In the genomic region with DNA sequence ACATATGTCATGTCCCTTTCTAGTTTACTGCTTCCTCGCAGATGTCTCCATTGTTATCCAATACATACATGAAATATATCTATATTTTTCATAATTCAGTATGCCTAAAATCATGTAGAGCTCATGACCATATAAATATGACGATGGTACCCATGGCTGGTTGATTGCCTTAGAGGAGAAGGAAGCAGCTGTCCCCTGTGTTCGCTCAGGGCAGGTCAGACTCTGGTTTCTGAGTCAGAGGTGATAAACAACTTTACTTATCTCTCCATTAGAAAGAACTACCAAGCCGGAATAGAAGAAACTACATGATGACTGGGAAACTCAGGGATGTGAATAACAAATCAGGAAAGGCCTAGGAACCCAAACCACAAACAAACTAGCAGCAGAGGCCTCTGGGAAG, we compare ENCODE assay signal across 22 mouse cellular contexts.
"Had no signal": no experiment of that assay in that cellular context is flagged by ENCODE, and none has a peak within 500 bp of the region (broad histone marks: within the 10 kb centered on the region; RNA-seq: fewer than 3 reads in every experiment).

No protein-coding gene starts in this region.

- DNase-seq: gastrocnemius, postnatal 14 days; gastrocnemius, postnatal 36 days; heart, adult 11 months; heart, postnatal 10 days; kidney, adult 11 months; kidney, adult 2 months; kidney, adult 9 months; kidney, postnatal 14 days; kidney, postnatal 36 days; layer of hippocampus, adult 9-11 months; layer of hippocampus, postnatal 36 days; left cerebral cortex, postnatal 4 days had no signal

- H3K9ac ChIP-seq: hindbrain, embryonic 13.5 days; hindbrain, embryonic 15.5 days; kidney, embryonic 15.5 days; limb, embryonic 13.5 days; limb, embryonic 15.5 days; liver, embryonic 12.5 days; liver, embryonic 14.5 days had no signal

- H3K4me2 ChIP-seq: hindbrain, embryonic 13.5 days; hindbrain, embryonic 15.5 days; kidney, embryonic 15.5 days; limb, embryonic 13.5 days; limb, embryonic 15.5 days; liver, embryonic 12.5 days had no signal

- ATAC-seq: liver, embryonic 12.5 days had no signal

- H3K27ac ChIP-seq: heart, embryonic 10.5 days; hindbrain, embryonic 13.5 days; hindbrain, embryonic 15.5 days; hindbrain, postnatal 0 days; kidney, embryonic 15.5 days; kidney, postnatal 0 days; limb, embryonic 13.5 days; limb, embryonic 15.5 days; liver, embryonic 12.5 days; liver, embryonic 14.5 days had no signal

- H3K27me3 ChIP-seq: hindbrain, embryonic 13.5 days; hindbrain, embryonic 15.5 days; kidney, embryonic 15.5 days; limb, embryonic 13.5 days; limb, embryonic 15.5 days; liver, embryonic 12.5 days had no signal

- H3K4me1 ChIP-seq: hindbrain, embryonic 15.5 days; liver, embryonic 12.5 days had no signal

- H3K36me3 ChIP-seq: heart, embryonic 10.5 days; hindbrain, embryonic 13.5 days; hindbrain, embryonic 15.5 days; kidney, embryonic 15.5 days; limb, embryonic 15.5 days; liver, embryonic 12.5 days had no signal

- H3K4me3 ChIP-seq: heart, embryonic 10.5 days; hindbrain, embryonic 13.5 days; hindbrain, embryonic 15.5 days; kidney, embryonic 15.5 days; limb, embryonic 13.5 days; limb, embryonic 15.5 days; liver, embryonic 12.5 days had no signal

- H3K9me3 ChIP-seq: heart, embryonic 10.5 days; hindbrain, embryonic 13.5 days; hindbrain, embryonic 15.5 days; kidney, embryonic 15.5 days; limb, embryonic 13.5 days; limb, embryonic 15.5 days; liver, embryonic 12.5 days had no signal
